In genomic region chr11:99229641-99230260, GRCm38 (mm10) we compare ENCODE assay signal across 8 mouse cellular contexts. TPM values are rescaled to one million over a fixed set of nuclear protein-coding genes. Genes with fewer than 3 reads are reported as not detected.
A peak's percentile ranks its signal among the peaks of the same experiment; 100 is the strongest.
DNase-seq lines count a peak whose midpoint lies in the region; ATAC-seq and TF ChIP-seq lines count a peak whose summit lies in the region.

No protein-coding gene starts in this region.

- DNase-seq in spleen, adult 2 months (ENCODE audit: low read depth in 1 of 2, low spot score in 2 of 2): no peak
- no peak for DNase-seq in spleen, postnatal 4 days (ENCODE audit: low spot score in 2 of 2)
- peak; percentile 36 for DNase-seq in hindbrain, postnatal 0 days (ENCODE audit: low spot score)
- peak; percentile 23 for DNase-seq in midbrain, postnatal 0 days (ENCODE audit: low spot score)
- no peak for DNase-seq in frontal cortex, postnatal 10 days (ENCODE audit: low spot score in 2 of 2)
- no peak for DNase-seq in adrenal gland, postnatal 36 days
- DNase-seq in right cerebral cortex, adult 18-20 months: no peak

- H3K4me3 ChIP-seq in spleen, adult 2 months (ENCODE audit: extremely low read depth, insufficient read depth, insufficient read length): peak overlapping the region; percentile 96
- H3K4me3 ChIP-seq in hindbrain, postnatal 0 days (ENCODE audit: low read length): peak overlapping the region; percentile 71
- H3K4me3 ChIP-seq in midbrain, postnatal 0 days (ENCODE audit: low read depth, low read length): peak overlapping the region; percentile 82

- peak overlapping the region; percentile 72 for H3K4me2 ChIP-seq in hindbrain, postnatal 0 days (ENCODE audit: low read depth, low read length)
- H3K4me2 ChIP-seq in midbrain, postnatal 0 days (ENCODE audit: low read depth, low read length, poor library complexity, severe bottlenecking): peak overlapping the region; percentile 80

- TF ChIP-seq CTCF in spleen, adult 2 months (IDR thresholded peaks at IDR 0.05; ENCODE audit: extremely low read depth, insufficient read depth, insufficient read length, insufficient replicate concordance): no peak
- TF ChIP-seq CTCF in hindbrain, postnatal 0 days (IDR thresholded peaks at IDR 0.05; ENCODE audit: low read depth): no peak
- TF ChIP-seq CTCF in midbrain, postnatal 0 days (IDR thresholded peaks at IDR 0.05): no peak

- peak; percentile 23; the same call in 1 of the 2 replicates for ATAC-seq in common myeloid progenitor, adult 5-6 weeks (replicated peaks; ENCODE audit: low read depth, poor library complexity, severe bottlenecking)
- ATAC-seq in hindbrain, postnatal 0 days: peak; percentile 68
- ATAC-seq in midbrain, postnatal 0 days (ENCODE audit: low FRiP score): peak; percentile 41; the same call in 1 of the 2 replicates

- H3K4me1 ChIP-seq in spleen, adult 2 months (ENCODE audit: control insufficient read depth, insufficient read depth, insufficient read length): no peaks in the 10 kb centered on the region; the same call in 1 of the 2 replicates
- H3K4me1 ChIP-seq in hindbrain, postnatal 0 days (ENCODE audit: insufficient read depth, low read length): no peaks in the 10 kb centered on the region
- H3K4me1 ChIP-seq in midbrain, postnatal 0 days (ENCODE audit: insufficient read depth, low read length): peaks cover 9% of the 10 kb centered on the region

- H3K27me3 ChIP-seq in spleen, adult 2 months (ENCODE audit: control insufficient read depth, insufficient read depth, low read length): no peaks in the 10 kb centered on the region
- no peaks in the 10 kb centered on the region for H3K27me3 ChIP-seq in hindbrain, postnatal 0 days (ENCODE audit: insufficient read depth, low read length)
- no peaks in the 10 kb centered on the region for H3K27me3 ChIP-seq in midbrain, postnatal 0 days (ENCODE audit: insufficient read depth, low read length)

- peak overlapping the region; percentile 83 for H3K27ac ChIP-seq in spleen, adult 2 months (ENCODE audit: insufficient read depth, low read length)
- H3K27ac ChIP-seq in hindbrain, postnatal 0 days: peak overlapping the region; percentile 96
- H3K27ac ChIP-seq in midbrain, postnatal 0 days (ENCODE audit: low read depth, low read length): peak overlapping the region; percentile 97

- no peaks in the 10 kb centered on the region for H3K9me3 ChIP-seq in hindbrain, postnatal 0 days (ENCODE audit: low read length)
- H3K9me3 ChIP-seq in midbrain, postnatal 0 days (ENCODE audit: low read length): no peaks in the 10 kb centered on the region

- H3K36me3 ChIP-seq in spleen, adult 2 months (ENCODE audit: control insufficient read depth, insufficient read depth, low read length): peaks cover 14% of the 10 kb centered on the region
- H3K36me3 ChIP-seq in hindbrain, postnatal 0 days (ENCODE audit: insufficient read depth, low read length): peaks cover 11% of the 10 kb centered on the region; the same call in 1 of the 2 replicates
- H3K36me3 ChIP-seq in midbrain, postnatal 0 days (ENCODE audit: insufficient read depth, low read length): peaks cover 7% of the 10 kb centered on the region; the same call in 1 of the 2 replicates

- TF ChIP-seq POLR2A in spleen, adult 2 months (IDR thresholded peaks at IDR 0.05; ENCODE audit: low read depth, low read length): no peak

- WGBS in spleen, adult 2 months: under 1% methylated on average over 31 of the region's 31 CpGs
- WGBS in hindbrain, postnatal 0 days: under 1% methylated on average over 31 of the region's 31 CpGs
- 0% methylated on average over 31 of the region's 31 CpGs for WGBS in midbrain, postnatal 0 days

- H3K9ac ChIP-seq in hindbrain, postnatal 0 days (replicated peaks; ENCODE audit: low read length): peak overlapping the region; percentile 97
- H3K9ac ChIP-seq in midbrain, postnatal 0 days (replicated peaks; ENCODE audit: low read length, poor library complexity, severe bottlenecking): peak overlapping the region; percentile 89

RNA-seq across cellular contexts. Expression of gene Smarce1, which starts 1.1 kb away (rescaled TPM):
- polyA plus RNA-seq in spleen, adult 2 months (2012; rRNA removed): 13.4 and 13.6 TPM in 2 replicates
- total RNA-seq in common myeloid progenitor, adult 5-6 weeks (2017): 222 and 341 TPM in 2 replicates
- total RNA-seq in hindbrain, postnatal 0 days (2014; rRNA removed): 60.6 and 66.7 TPM in 2 replicates
- 186 and 188 TPM in 2 replicates for polyA plus RNA-seq in hindbrain, postnatal 0 days (2015; fragmentation: Nextera tagmentation; extraction: Ambion mirVana)
- 94.9 and 116 TPM in 2 replicates for total RNA-seq in midbrain, postnatal 0 days (2014; rRNA removed)
- 170 and 184 TPM in 2 replicates for polyA plus RNA-seq in midbrain, postnatal 0 days (2015; fragmentation: Nextera tagmentation; extraction: Ambion mirVana)
- total RNA-seq in adrenal gland, postnatal 36 days (2021): 10 to 100 TPM; 50.1 to 60.8 TPM

RNA-seq across cellular contexts. Expression of gene Krt222, which starts 14.1 kb away (rescaled TPM):
- 0.38 and 0.70 TPM in 2 replicates for polyA plus RNA-seq in spleen, adult 2 months (2012; rRNA removed)
- total RNA-seq in common myeloid progenitor, adult 5-6 weeks (2017): not detected in 2 replicates
- 9.0 and 10.7 TPM in 2 replicates for total RNA-seq in hindbrain, postnatal 0 days (2014; rRNA removed)
- polyA plus RNA-seq in hindbrain, postnatal 0 days (2015; fragmentation: Nextera tagmentation; extraction: Ambion mirVana): 12.8 and 12.9 TPM in 2 replicates
- total RNA-seq in midbrain, postnatal 0 days (2014; rRNA removed): 10.6 and 11.6 TPM in 2 replicates
- polyA plus RNA-seq in midbrain, postnatal 0 days (2015; fragmentation: Nextera tagmentation; extraction: Ambion mirVana): 13.6 and 14.4 TPM in 2 replicates
- total RNA-seq in adrenal gland, postnatal 36 days (2021): 1 to 10 TPM in 1 of 2 experiments, under 1 TPM in 1; 0.79 to 1.1 TPM

RNA-seq across cellular contexts. Expression of gene Krt24, which starts 55.3 kb away (rescaled TPM):
- polyA plus RNA-seq in spleen, adult 2 months (2012; rRNA removed): not detected in 2 replicates
- not detected in 2 replicates for total RNA-seq in common myeloid progenitor, adult 5-6 weeks (2017)
- not detected in 2 replicates for total RNA-seq in hindbrain, postnatal 0 days (2014; rRNA removed)
- polyA plus RNA-seq in hindbrain, postnatal 0 days (2015; fragmentation: Nextera tagmentation; extraction: Ambion mirVana): 0.23 and 0.32 TPM in 2 replicates
- not detected in 2 replicates for total RNA-seq in midbrain, postnatal 0 days (2014; rRNA removed)
- 0.07 and 0.21 TPM in 2 replicates for polyA plus RNA-seq in midbrain, postnatal 0 days (2015; fragmentation: Nextera tagmentation; extraction: Ambion mirVana)
- total RNA-seq in adrenal gland, postnatal 36 days (2021): not detected

Comparison
In these comparisons a context has a peak if more than half of its experiments do, and no peak if none do; other contexts are left out.
1. DNase-seq: peak in hindbrain, postnatal 0 days (single experiment) and midbrain, postnatal 0 days (single experiment); none in spleen, adult 2 months (0 of 2), spleen, postnatal 4 days (0 of 2), frontal cortex, postnatal 10 days (0 of 2), adrenal gland, postnatal 36 days (0 of 2) and right cerebral cortex, adult 18-20 months (single experiment).
2. Peak in every context shown above with its lines, with median percentiles within 50 percentile points of each other: H3K27ac ChIP-seq, H3K4me3 ChIP-seq and ATAC-seq.